Mouse (Mus musculus) G1E (cell line): ENCODE measurements around the gene Arhgap11a. TPM values are rescaled to one million over a fixed set of nuclear protein-coding genes. Genes with fewer than 3 reads are reported as not detected.

ENCODE experiments used
- ATAC-seq: 2 replicates; pipeline ENCODE4 v1.8.0; 2016; ENCODE audit warnings: mild to moderate bottlenecking; ENCODE audit not compliant: insufficient number of reproducible peaks, poor library complexity, low FRiP score, severe bottlenecking; ENCODE audit errors: extremely low read depth
- DNase-seq: peaks from one replicate; pipeline ENCODE4 v3.0.0; 2012; ENCODE audit warnings: low spot score
- H3K27me3 ChIP-seq: 2 replicates; pipeline ENCODE4 v1.6.1; 2012; ENCODE audit warnings: mild to moderate bottlenecking, low read length, inconsistent platforms; ENCODE audit not compliant: insufficient read depth
- H3K36me3 ChIP-seq: replicated peaks from 2 replicates; pipeline ENCODE3; 2012; ENCODE audit warnings: mild to moderate bottlenecking, inconsistent platforms
- H3K4me1 ChIP-seq: 2 replicates; pipeline ENCODE4 v1.6.1; 2012; ENCODE audit warnings: low read depth, low read length, inconsistent platforms, mixed read lengths; ENCODE audit not compliant: insufficient read depth
- H3K4me3 ChIP-seq: 2 replicates; pipeline ENCODE4 v1.5.1; 2012; ENCODE audit warnings: low read depth, mild to moderate bottlenecking, inconsistent platforms, low read length, moderate library complexity, mixed read lengths
- H3K9me3 ChIP-seq: replicated peaks from 2 replicates; pipeline ENCODE4 v1.6.1; 2012; ENCODE audit warnings: inconsistent platforms
- CTCF ChIP-seq: IDR thresholded peaks from 2 replicates; pipeline ENCODE4 v1.5.1; 2012; ENCODE audit warnings: low read depth, low read length, inconsistent platforms, mixed read lengths
- GATA1 ChIP-seq: IDR thresholded peaks from 2 replicates; pipeline ENCODE4 v1.6.1; 2012; ENCODE audit warnings: borderline replicate concordance, low read length, inconsistent platforms, mixed read lengths
- GATA2 ChIP-seq: IDR thresholded peaks from 2 replicates; pipeline ENCODE4 v1.6.1; 2012; ENCODE audit warnings: low read depth, low read length, inconsistent platforms, borderline replicate concordance
- POLR2AphosphoS5 ChIP-seq: IDR thresholded peaks from 2 replicates; pipeline ENCODE4 v1.6.1; 2012; ENCODE audit warnings: low read depth, low read length, inconsistent platforms; ENCODE audit not compliant: insufficient replicate concordance
- TAL1 ChIP-seq: conservative IDR thresholded peaks from 2 replicates; pipeline ENCODE4 v1.6.1; 2012; ENCODE audit warnings: low read depth, low read length, inconsistent platforms, mixed read lengths
- polyA plus RNA-seq: library from polyadenylated mRNA; stranded (reverse); fragments of >175 nt; gene quantifications from 2 replicates; pipeline ENCODE4 v1.2.3, GENCODE M21; 2012
- total RNA-seq, 2 experiments: library from RNA; stranded (forward) in 1 of 2; stranded (reverse) in 1 of 2; fragments of 200-1000 nt in 1 of 2; fragments of >200 nt in 1 of 2; fragmentation: Nextera tagmentation in 1 of 2; gene quantifications; 2 replicates each; pipeline ENCODE4 v1.2.3; 2014 to 2017

Gene Arhgap11a
- total and polyA plus RNA-seq, 3 experiments = 19.0 to 85.7 (median 50.5) TPM

GRCm38 (mm10) chr2:113866155-113866554, 17.7 kb upstream of the Arhgap11a start:
- TF ChIP-seq POLR2AphosphoS5 = no peak
- no peak for TF ChIP-seq GATA1
- no peak for TF ChIP-seq GATA2
- TF ChIP-seq CTCF = no peak
- no peak for TF ChIP-seq TAL1
- Histone ChIP-seq H3K27me3 (peaks cover 7% of the 10 kb centered on the region; the same call in 1 of the 2 replicates), H3K4me3 (no peak overlapping the region), H3K36me3 (no peaks in the 10 kb centered on the region), H3K9me3 (no peaks in the 10 kb centered on the region), H3K4me1 (no peaks in the 10 kb centered on the region; the same call in 1 of the 2 replicates)
- DNase-seq (no peak), ATAC-seq (no peak)

GRCm38 (mm10) chr2:113849141-113849540, 680 bp upstream of the Arhgap11a start:
- Histone ChIP-seq H3K27me3 (no peaks in the 10 kb centered on the region), H3K36me3 (peaks cover 20% of the 10 kb centered on the region), H3K4me1 (peaks cover 29% of the 10 kb centered on the region), H3K9me3 (no peaks in the 10 kb centered on the region), H3K4me3 (peak overlapping the region; percentile 90)
- ATAC-seq (no peak), DNase-seq (no peak)
- TF ChIP-seq GATA1 (no peak), POLR2AphosphoS5 (no peak), CTCF (no peak)

- no peak for ATAC-seq
- Histone ChIP-seq H3K4me3 (peak overlapping the region; percentile 90), H3K4me1 (peaks cover 37% of the 10 kb centered on the region), H3K27me3 (no peaks in the 10 kb centered on the region), H3K9me3 (no peaks in the 10 kb centered on the region), H3K36me3 (peaks cover 32% of the 10 kb centered on the region)
- DNase-seq = no peak
- TF ChIP-seq POLR2AphosphoS5 (no peak), GATA1 (no peak), GATA2 (no peak), TAL1 (no peak), CTCF (no peak)
Measured at GRCm38 (mm10) chr2:113847678-113848244, 700 bp downstream of the Arhgap11a start.

GRCm38 (mm10) chr2:113845081-113845480, 3.4 kb downstream of the Arhgap11a start:
- H3K4me3 ChIP-seq = no peak overlapping the region
- no peaks in the 10 kb centered on the region for H3K9me3 ChIP-seq
- ATAC-seq = no peak
- TF ChIP-seq CTCF (no peak), TAL1 (no peak), POLR2AphosphoS5 (no peak), GATA1 (no peak), GATA2 (no peak)
- peaks cover 36% of the 10 kb centered on the region for H3K4me1 ChIP-seq
- H3K36me3 ChIP-seq = peaks cover 56% of the 10 kb centered on the region
- no peak for DNase-seq
- H3K27me3 ChIP-seq = no peaks in the 10 kb centered on the region

GRCm38 (mm10) chr2:113841656-113842437, 6.6 kb downstream of the Arhgap11a start:
- DNase-seq = no peak
- no peak for ATAC-seq
- TF ChIP-seq POLR2AphosphoS5 = no peak
- TF ChIP-seq GATA2 = no peak
- TF ChIP-seq CTCF = no peak
- peaks cover 27% of the 10 kb centered on the region for H3K4me1 ChIP-seq
- H3K4me3 ChIP-seq = no peak overlapping the region
- H3K27me3 ChIP-seq = no peaks in the 10 kb centered on the region
- H3K9me3 ChIP-seq = no peaks in the 10 kb centered on the region
- peaks cover 84% of the 10 kb centered on the region for H3K36me3 ChIP-seq

GRCm38 (mm10) chr2:113839488-113839887, 9.0 kb downstream of the Arhgap11a start:
- peaks cover 93% of the 10 kb centered on the region for H3K36me3 ChIP-seq
- no peaks in the 10 kb centered on the region for H3K9me3 ChIP-seq
- no peak for TF ChIP-seq TAL1
- TF ChIP-seq POLR2AphosphoS5 = no peak
- no peak for TF ChIP-seq GATA2
- no peak for TF ChIP-seq CTCF
- TF ChIP-seq GATA1 = no peak
- DNase-seq (no peak), ATAC-seq (no peak)
- H3K4me1 ChIP-seq = peaks cover 9% of the 10 kb centered on the region
- H3K27me3 ChIP-seq = no peaks in the 10 kb centered on the region
- no peak overlapping the region for H3K4me3 ChIP-seq

- Histone ChIP-seq H3K36me3 (peaks cover 89% of the 10 kb centered on the region), H3K4me1 (peaks cover 4% of the 10 kb centered on the region; the same call in 1 of the 2 replicates), H3K9me3 (no peaks in the 10 kb centered on the region), H3K4me3 (no peak overlapping the region), H3K27me3 (no peaks in the 10 kb centered on the region)
- TF ChIP-seq TAL1 (no peak), POLR2AphosphoS5 (no peak), GATA2 (no peak), GATA1 (no peak), CTCF (no peak)
- ATAC-seq = no peak
- no peak for DNase-seq
Measured at GRCm38 (mm10) chr2:113835219-113835618, 13.2 kb downstream of the Arhgap11a start.
